Comparison of ENCODE assay signal across 12 mouse cellular contexts in genomic region chr4:94827429-94827828, GRCm38 (mm10).
DNase-seq lines count a peak whose midpoint lies in the region; ATAC-seq lines count a peak whose summit lies in the region.
"Had no signal": no experiment of that assay in that cellular context is flagged by ENCODE, and none has a peak within 500 bp of the region (broad histone marks: within the 10 kb centered on the region; RNA-seq: fewer than 3 reads in every experiment).

No protein-coding gene starts in this region.

- peak overlapping the region; percentile 74 for H3K27ac ChIP-seq in heart, embryonic 16.5 days (ENCODE audit: low read length)
- H3K27ac ChIP-seq: embryonic facial prominence, embryonic 15.5 days; liver, embryonic 15.5 days had no signal

- H3K4me3 ChIP-seq in heart, embryonic 16.5 days (ENCODE audit: low read length): no peak overlapping the region
- H3K4me3 ChIP-seq: embryonic facial prominence, embryonic 15.5 days; liver, embryonic 15.5 days had no signal

- 29% methylated on average over 5 of the region's 5 CpGs for WGBS in heart, embryonic 16.5 days

- H3K9ac ChIP-seq in heart, embryonic 16.5 days (ENCODE audit: low read length): no peak overlapping the region; the same call in 1 of the 2 replicates
- H3K9ac ChIP-seq: embryonic facial prominence, embryonic 15.5 days; liver, embryonic 15.5 days had no signal

- H3K27me3 ChIP-seq in heart, embryonic 16.5 days (ENCODE audit: control insufficient read depth, insufficient read depth, low read length): no peaks in the 10 kb centered on the region
- H3K27me3 ChIP-seq: embryonic facial prominence, embryonic 15.5 days; liver, embryonic 15.5 days had no signal

- DNase-seq in heart, adult 11 months: no peak
- peak; percentile 46 for DNase-seq in 3T3-L1 (ENCODE audit: low read depth, low spot score)
- DNase-seq in Muller cell, postnatal 12 days (ENCODE audit: inconsistent ontology term): peak; percentile 30
- peak; percentile 18 for DNase-seq in heart, postnatal 4 days
- DNase-seq in adrenal gland, adult 2 months: no peak
- no peak for DNase-seq in layer of hippocampus, adult 9-10 months (ENCODE audit: low spot score)
- no peak for DNase-seq in ovary, postnatal 10 days (ENCODE audit: low spot score)
- DNase-seq: thymus, adult 2 months had no signal

- peak overlapping the region; percentile 28; the same call in 1 of the 2 replicates for H3K4me2 ChIP-seq in heart, embryonic 16.5 days (ENCODE audit: low read depth, low read length)
- H3K4me2 ChIP-seq: embryonic facial prominence, embryonic 15.5 days; liver, embryonic 15.5 days had no signal

- no peak for ATAC-seq in heart, embryonic 16.5 days (replicated peaks; ENCODE audit: extremely low read depth, insufficient read depth, low FRiP score)
- ATAC-seq: intestine, embryonic 16.5 days had no signal

- peaks cover 7% of the 10 kb centered on the region; the same call in 1 of the 2 replicates for H3K9me3 ChIP-seq in heart, embryonic 16.5 days (replicated peaks; ENCODE audit: control insufficient read depth, low read length)
- H3K9me3 ChIP-seq: embryonic facial prominence, embryonic 15.5 days; liver, embryonic 15.5 days had no signal

- peaks cover 8% of the 10 kb centered on the region for H3K36me3 ChIP-seq in heart, embryonic 16.5 days (ENCODE audit: control insufficient read depth, insufficient read depth)
- H3K36me3 ChIP-seq: embryonic facial prominence, embryonic 15.5 days; liver, embryonic 15.5 days had no signal

- peaks cover 7% of the 10 kb centered on the region; the same call in 1 of the 2 replicates for H3K4me1 ChIP-seq in heart, embryonic 16.5 days (ENCODE audit: control insufficient read depth, insufficient read depth, low read length)
- H3K4me1 ChIP-seq: embryonic facial prominence, embryonic 15.5 days; liver, embryonic 15.5 days had no signal

Comparison
In these comparisons a context has a peak if more than half of its experiments do, and no peak if none do; other contexts are left out.
1. DNase-seq: peak in 3T3-L1 (single experiment), Muller cell, postnatal 12 days (single experiment) and heart, postnatal 4 days (single experiment); none in heart, adult 11 months (single experiment), adrenal gland, adult 2 months (single experiment), layer of hippocampus, adult 9-10 months (single experiment) and ovary, postnatal 10 days (single experiment).